Mouse (Mus musculus) spleen, postnatal 4 days (tissue): Measurements from ENCODE around the gene Arhgap8.
"Not testable (repeated sequence)": the region's sequence is repeated elsewhere in the genome, so short reads cannot be mapped to it uniquely, and the experiment has no call there.

Experiments
- DNase-seq, 2 experiments: peaks; one replicate each; pipeline ENCODE4 v3.0.0; 2022; ENCODE audit warnings: low spot score in 2 of 2

Arhgap8 gene

GRCm38 (mm10) chr15:84697611-84698011 is 22.2 kb upstream of the Arhgap8 start:
- no peak for DNase-seq

DNA sequence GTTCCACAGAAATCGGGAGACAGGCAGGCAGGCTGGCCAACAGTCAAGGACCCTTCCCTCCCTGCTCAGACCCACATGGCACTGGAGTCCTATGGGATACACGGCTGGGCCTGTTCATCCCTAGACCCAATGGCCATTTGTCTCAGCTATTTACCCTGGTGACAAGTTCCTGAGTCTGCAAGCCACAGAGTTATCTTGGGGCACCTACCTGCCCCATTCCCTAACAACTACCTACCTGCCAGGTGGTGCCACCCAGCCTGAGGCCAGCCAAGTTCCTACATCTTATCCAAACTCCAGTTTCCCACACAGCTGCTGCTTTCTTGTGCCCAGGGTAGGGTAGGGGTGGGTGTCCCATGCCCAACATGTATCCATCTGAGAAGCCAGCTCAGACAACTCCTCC is 21.7 kb upstream of the Arhgap8 start:
- no peak for DNase-seq

DNA sequence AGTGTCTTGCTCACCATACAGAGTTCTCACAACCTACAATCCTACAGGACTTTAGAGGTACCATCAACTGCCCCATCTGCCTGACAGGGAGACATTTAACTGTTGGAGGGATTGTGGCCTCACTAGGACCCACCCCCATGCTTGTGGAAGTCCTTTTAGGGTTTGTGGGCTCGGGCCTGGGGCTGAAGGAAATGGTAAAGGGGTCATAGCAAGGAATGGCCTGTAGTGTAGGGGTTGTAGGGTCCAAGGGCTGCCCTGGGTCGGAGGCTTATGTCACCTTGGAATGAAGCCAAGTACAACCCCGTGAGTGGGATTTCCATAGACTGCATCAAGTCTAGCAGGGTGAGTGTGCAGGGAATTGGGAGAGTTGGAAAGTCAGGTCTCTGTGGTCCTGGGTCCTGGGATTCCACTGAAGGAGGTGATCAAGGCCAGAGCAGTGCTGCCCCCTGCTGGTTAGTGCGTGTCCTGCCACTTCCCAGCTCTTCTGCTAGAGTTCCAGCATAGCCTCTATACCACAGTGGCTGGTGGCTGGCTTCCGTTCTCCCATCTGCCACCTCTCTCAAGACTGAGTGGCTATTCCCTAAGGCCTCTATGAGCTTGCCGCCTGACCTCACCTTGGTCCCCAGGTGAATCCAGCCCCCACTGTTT is 19.6 kb upstream of the Arhgap8 start:
- peak; percentile 62 to 88 for DNase-seq

DNA sequence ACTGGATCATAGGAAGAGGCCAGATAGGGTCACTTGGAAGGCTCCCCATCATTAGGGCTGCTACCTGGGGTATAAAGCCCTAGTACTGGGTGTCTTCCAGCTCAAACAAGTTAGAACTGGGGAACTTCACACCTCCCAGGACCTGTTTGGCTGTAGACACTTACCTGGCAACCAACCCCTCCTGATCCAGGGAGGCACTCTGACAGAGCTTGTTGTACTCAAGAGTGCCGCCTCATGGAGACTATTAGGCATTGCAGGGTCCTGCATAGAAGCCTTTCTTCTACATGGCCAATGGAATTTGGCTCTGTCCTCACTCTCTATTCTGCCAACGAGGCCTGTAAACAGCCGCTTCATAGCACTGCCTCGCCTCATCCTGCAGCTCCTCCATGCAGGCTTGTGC is 17.9 kb upstream of the Arhgap8 start:
- DNase-seq = peak in 1 of 2 experiments; percentile 23

- DNase-seq = no peak
These were observed 17.2 kb upstream of the Arhgap8 start for GRCm38 (mm10) chr15:84702391-84703345.

- no peak for DNase-seq
These were observed 15.9 kb upstream of the Arhgap8 start for GRCm38 (mm10) chr15:84703992-84704391.

- DNase-seq = peak in 1 of 2 experiments; percentile 39
These were observed 14.4 kb upstream of the Arhgap8 start for GRCm38 (mm10) chr15:84705351-84705901.

DNA sequence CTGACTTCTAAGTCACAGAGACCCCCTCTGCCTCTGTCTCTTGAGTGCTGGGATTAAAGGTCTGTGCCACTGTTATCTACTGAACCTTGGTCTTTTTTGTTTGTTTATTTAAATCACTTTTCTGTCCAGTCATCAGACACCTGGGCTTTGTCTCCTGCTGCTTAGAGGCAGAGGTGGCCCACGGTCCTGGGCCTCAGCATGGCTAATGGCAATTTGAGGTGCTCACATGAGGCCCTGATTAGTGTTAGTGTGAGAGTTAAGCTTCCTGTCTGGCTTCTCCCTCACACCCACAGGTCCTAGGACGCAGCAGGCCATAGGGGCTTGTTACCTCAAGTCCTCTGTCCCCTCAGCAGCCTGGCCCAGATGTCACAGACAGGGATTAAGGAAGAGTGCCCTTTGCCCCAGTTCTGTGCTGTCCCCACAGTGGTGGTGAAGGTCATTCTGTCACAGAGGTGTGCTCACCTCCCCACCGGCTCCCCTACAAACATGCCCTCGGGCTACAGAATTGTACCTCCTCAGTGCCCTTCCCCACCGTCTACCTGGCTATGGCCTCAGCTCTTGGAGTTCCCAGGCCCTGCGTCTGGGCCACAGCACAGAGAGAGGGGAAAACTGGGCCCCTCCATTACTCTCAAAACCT is 12.8 kb upstream of the Arhgap8 start:
- DNase-seq = no peak

- DNase-seq = no peak
These were observed 7.1 kb upstream of the Arhgap8 start for GRCm38 (mm10) chr15:84712566-84713405.

GRCm38 (mm10) chr15:84714730-84715129 is 5.1 kb upstream of the Arhgap8 start:
- peak in 1 of 2 experiments; percentile 37 for DNase-seq

GRCm38 (mm10) chr15:84715132-84715531 is 4.7 kb upstream of the Arhgap8 start:
- no peak for DNase-seq

DNA sequence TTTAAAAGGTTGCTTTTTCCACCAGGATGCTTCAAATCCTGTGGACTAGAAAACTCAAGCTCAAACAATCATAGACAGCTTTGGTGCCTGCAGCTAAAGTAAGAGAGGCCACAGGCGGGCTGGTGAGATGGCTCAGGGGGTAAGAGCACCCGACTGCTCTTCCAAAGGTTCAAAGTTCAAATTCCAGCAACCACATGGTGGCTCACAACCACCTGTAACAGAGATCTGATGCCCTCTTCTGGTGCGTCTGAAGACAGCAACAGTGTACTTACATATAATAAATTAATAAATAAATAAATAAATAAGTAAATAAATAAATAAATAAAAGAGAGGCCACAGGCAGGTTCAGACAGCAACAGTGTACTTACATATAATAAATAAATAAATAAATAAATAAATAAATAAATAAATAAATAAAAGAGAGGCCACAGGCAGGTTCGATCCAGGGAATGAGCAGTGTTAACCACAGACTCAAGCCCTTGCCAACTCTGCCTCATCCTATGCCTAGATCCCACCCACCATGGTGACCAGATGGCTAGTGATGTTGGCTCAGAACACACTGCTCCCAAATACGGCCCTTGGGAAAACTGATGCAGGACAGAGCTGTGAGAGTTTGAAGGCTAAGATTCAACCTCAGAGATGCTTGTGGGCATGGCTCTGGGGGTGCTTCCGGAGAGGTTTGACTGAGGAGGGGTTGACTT is 2.1 kb upstream of the Arhgap8 start:
- DNase-seq = not testable (repeated sequence)

DNA sequence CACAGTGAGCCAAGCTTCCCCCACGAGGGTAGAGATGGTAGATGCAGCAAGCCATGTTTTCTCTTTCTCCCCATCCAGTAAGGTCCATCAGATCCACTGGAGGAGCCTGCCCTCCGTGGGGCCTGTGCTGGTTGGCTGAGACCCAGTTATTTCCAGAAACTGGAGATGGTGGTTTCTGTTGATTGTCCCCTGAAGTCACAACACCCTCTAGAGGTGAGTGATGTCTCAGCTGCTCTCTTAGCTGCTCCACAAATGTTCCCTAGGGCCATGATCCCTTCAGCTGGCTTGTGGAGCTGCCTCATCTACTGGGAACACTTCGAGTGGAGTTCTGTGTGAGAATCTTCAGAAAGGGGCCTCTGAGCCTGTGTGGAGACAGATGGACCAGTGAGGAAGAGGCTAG is 1.1 kb upstream of the Arhgap8 start:
- DNase-seq = no peak

GRCm38 (mm10) chr15:84720291-84721204 is 696 bp downstream of the Arhgap8 start:
- no peak for DNase-seq

DNA sequence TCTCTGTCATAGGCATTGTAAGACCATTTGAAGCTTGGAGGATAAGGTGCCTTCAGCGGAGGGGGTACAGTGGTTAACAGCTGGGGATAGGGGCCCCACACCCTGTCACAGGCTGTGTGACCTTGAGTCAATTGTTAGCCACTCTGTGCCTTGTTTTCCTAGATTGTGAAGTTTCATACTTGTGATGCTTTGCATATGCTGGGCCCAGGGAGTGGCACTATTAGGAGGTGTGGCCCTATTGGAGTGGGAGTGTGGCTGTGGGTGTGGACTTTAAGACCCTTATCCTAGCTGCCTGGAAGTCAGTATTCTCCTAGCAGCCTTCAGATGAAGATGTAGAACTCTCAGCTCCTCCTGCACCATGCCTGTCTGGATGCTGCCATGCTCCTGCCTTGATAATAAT is 3.8 kb downstream of the Arhgap8 start:
- not testable (repeated sequence) for DNase-seq

DNA sequence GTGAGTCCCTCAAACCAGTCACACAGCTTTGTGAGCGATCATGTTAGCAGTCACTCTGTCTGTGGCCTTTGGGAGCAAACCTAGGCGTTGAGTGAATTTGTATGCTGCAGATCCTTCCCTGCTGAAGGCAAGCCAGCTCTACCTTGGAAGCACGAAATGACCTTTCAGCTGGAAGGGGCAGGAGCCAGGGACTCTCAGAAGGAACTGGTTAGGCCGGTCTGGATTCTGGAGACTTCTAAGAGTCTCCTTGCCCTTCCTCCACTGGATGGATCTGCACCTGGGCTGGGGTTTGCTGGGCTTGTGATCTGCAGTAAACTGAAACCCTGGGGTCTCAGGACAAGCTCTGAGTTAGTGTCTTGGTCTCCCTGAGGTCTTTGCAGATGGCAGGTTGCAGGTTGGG is 4.3 kb downstream of the Arhgap8 start:
- no peak for DNase-seq

DNA sequence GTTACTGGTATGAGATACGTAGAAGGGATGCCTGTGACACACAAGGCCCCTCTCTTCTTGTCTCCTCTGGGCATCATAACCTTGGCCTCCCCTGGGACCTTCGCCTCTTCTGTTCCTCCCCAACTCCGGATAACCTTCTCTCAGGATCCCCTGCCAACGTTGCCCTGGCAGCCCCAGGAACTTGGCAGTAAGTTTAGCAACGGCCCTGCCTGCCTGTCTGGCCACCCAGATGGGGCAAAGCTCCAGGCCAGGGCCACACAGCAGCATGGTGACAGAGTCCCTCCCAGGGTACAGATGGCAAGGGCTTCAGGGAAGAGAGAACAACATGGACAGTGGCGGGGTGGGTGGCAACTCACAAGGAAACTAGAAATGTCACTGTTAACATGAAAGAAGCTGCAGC is 9.8 kb downstream of the Arhgap8 start:
- DNase-seq = no peak

DNA sequence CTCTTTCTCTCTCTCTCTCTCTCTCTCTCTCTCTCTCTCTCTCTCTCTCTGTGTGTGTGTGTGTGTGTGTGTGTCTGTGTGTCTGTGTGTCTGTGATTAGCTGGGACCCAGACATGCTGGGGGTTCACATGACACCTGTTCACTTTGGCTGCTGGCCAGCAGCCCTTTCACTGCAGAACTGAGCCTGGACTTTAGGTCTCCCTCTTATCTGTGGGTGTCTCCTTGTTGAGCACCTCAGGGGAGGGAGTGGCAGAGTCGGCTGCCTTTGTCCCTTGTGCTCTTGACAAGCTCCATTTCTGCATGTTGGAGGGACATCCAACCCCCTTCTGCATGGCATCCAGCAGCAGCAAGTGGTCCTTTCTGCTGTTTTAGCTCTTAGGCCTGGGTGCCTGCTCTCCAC is 11.0 kb downstream of the Arhgap8 start:
- DNase-seq = no peak

GRCm38 (mm10) chr15:84731676-84732424 is 12.0 kb downstream of the Arhgap8 start:
- DNase-seq = no peak
